Mouse (Mus musculus) cerebellum, postnatal 14 days (tissue): ENCODE data around the gene Atp5g2.
"Not testable (repeated sequence)": the region's sequence is repeated elsewhere in the genome, so short reads cannot be mapped to it uniquely, and the experiment has no call there.

Experiments used
- DNase-seq, 2 experiments: peaks; one replicate each; pipeline ENCODE4 v3.0.0; 2021; ENCODE audit warnings: mixed read lengths in 2 of 2

Atp5g2 gene

DNA sequence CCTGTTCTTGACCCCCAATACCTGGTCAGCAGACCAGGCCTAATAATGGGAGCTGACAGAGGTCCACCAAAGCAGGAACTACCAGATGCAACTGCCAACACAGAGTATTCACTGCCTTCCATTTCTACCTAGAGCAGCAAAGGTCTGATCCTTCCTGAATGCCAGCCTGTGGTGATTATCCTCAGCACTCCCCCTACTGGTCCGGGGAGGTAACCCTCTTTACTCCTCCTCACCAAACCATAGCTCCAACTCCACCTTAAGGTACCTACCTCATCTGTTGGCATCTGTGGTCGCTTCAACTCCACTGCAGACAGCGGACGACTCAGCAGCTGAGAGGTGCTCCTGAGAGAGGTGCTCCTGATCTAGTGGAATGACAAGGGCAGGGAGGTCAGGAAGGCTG is 6.7 kb downstream of the Atp5g2 start:
- DNase-seq: peak; percentile 76 to 84

DNA sequence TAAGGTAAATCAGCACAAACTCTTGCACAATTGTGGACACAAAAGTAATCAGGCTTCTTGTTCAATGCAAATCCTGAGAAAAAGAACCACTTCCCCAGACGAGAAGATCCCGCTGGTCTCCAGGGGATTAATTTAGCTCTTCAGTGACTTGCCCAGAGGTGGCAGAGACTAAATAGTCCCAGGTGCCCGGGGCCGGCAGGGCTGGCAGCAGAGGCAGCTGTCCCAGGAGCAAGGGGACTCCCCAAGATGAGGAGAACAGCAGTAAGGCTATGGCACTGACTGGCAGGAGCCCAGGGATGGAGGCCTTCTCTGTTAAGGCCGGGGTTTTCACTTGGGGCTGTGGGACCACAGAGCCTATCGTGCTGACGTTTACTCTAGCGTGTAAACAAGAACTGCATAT is 8.3 kb downstream of the Atp5g2 start:
- no peak for DNase-seq

DNA sequence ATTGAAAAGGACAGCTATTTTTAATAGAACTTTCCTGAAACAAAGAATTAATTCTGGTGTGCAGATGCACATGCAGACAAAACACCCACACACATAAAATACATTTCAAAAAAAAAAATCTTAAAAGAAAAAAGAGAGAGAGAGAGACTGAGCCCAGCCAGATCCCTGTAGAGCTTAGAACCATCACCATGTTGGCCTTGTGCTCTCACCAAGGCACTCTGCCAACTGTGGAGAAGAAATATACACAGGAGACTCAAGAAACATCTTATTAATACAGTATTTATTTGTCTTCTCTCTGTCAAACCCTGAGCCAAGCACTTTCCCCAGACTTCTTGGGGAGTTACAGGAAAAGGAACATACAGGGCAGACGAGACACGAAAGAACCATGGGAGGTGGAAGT is 9.6 kb downstream of the Atp5g2 start:
- DNase-seq: not testable (repeated sequence)

DNA sequence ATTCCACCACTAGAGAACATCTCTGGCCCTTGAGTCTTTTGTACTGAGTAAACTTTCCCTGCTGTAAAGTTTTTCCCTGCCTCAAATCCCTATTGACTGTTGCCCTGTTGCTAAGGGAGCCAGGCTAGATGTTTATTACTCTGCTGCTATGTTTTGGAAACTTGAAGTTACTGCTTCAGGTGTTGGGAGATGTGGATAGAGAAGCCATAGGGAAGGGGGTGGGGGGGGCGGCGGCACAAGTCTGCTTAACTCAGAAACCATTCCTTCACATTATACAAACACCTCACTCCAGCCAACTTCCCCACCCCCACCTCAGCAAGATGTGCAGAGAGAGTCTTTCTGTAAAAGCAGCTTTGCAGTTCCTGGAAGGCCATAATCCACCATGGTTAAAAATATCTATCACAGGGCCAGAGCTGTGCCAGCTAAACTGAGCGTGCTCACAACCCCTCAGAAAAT is 14.2 kb downstream of the Atp5g2 start:
- DNase-seq: no peak

DNA sequence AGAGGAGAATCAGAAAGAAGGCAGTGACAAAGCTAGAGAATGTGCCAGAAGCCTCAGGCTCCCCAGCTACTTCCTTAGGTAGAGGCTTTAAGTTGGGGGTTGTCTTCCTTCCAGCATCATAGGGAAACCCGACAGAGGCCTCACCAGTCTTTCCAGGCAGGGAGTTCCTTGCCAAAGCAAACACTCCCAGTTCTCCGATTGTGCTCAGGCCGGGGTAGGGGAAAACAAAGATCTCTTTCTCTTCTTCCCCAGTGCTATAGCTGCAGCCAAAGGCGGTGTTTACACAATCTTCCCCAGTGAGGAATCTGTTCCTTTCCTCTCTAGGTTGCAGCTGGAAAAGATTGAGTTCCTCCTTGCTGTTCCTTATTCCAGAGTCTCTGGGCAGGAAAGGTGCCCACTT is 15.5 kb downstream of the Atp5g2 start:
- no peak for DNase-seq

DNA sequence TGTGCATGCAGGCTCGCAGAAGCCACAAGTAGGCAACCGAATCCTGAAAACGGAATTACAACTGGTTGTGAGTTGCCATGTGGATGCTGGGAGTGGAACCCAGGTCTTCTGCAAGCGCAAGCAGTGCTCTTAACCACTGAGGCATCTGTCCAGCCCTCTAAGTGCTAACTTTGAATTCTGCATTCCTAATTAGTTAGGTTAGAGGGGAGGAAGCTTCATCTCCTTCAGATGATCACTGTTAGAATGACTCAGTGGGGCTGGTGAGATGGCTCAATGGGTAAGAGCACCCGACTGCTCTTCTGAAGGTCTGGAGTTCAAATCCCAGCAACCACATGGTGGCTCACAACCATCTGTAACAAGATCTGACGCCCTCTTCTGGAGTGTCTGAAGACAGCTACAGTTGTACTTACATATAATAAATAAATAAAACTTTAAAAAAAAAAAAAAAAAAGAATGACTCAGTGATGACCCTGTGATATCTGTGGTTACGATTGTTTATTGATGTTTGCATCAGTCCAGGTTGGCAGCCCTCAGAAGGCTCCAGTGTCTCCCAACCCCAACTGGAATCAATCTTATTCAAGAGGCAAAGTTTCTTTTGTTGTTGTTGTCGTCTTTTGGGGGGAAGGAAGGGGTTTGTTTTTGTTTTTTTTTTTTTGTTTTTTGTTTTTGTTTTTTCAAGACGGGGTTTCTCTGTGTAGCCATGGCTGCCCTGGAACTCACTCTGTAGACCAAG is 20.1 kb downstream of the Atp5g2 start:
- DNase-seq: not testable (repeated sequence)

DNA sequence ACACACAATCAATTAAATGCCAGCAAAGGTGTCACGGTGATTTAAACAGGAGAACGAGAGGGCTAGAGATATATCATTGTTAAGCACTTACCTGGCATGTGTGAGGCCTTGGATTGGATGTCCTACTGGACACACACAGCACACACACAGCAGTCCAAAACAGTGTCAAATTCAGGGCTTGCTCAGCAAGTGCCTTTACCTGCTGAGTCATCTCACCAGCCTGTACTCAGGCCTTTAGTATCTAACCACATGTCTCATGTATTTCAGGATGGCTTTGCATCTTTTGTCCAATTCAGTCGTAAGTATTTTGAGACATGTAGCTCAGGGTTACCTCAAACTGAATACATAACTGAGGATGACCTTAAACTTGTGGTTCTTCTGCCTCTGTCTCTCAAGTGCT is 21.0 kb downstream of the Atp5g2 start:
- DNase-seq: no peak

DNA sequence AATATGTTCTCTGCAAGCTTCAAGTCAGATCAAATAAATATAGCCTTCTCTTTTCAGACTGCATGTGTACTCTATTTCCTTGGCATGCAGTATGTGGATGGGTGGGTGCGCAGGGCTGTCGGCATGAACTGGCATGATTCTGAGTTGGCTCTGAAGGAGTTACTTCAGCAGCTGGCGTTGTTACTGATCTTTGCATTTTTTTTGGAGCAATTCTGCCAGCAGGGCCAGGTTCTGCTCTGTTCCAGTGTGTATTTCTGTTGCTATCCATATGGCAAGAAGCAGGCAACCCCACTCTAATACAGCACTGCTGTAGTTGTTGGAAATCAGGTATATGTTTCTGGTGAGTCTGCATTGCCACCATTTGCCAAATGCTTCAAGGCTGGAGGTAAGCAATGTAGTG is 36.3 kb downstream of the Atp5g2 start:
- DNase-seq: peak in 1 of 2 experiments; percentile 28

DNA sequence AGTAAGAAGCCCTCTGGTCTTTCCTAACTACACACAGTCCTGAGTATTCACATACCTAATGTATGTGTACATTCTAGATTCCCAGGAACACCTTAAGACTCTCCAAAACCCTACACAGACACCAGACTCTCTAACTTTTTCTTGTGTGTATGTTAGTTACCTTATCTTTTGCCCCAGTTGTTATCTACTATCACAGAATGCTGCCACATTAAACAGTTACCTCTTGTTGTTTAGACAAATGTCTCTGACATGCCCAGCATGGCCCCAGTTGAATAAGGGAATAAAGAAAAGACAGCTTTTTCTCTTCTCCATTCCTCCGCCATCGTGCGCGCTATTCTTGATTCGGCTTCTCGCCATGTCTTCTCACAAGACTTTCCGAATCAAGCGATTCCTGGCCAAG is 37.5 kb downstream of the Atp5g2 start:
- DNase-seq: no peak

DNA sequence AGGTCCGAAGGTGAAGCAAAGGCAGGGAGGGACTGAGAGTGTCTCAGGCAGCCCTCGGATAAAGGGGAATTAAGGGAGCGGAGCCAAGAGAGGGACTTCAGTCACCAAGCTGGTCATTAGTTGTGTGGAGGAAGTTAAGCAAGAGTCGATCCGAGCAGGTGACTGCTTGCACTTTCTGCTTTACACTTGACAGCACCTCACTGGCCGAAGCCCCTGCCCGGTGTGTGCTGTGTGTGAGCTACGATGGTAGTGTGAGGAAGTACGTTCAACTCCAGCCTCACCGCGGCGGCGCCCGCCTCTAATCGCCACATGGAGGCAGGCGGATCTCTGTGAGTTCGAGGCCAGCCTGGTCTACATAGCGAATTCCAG is 46.5 kb downstream of the Atp5g2 start:
- peak in 1 of 2 experiments; percentile 69 for DNase-seq

DNA sequence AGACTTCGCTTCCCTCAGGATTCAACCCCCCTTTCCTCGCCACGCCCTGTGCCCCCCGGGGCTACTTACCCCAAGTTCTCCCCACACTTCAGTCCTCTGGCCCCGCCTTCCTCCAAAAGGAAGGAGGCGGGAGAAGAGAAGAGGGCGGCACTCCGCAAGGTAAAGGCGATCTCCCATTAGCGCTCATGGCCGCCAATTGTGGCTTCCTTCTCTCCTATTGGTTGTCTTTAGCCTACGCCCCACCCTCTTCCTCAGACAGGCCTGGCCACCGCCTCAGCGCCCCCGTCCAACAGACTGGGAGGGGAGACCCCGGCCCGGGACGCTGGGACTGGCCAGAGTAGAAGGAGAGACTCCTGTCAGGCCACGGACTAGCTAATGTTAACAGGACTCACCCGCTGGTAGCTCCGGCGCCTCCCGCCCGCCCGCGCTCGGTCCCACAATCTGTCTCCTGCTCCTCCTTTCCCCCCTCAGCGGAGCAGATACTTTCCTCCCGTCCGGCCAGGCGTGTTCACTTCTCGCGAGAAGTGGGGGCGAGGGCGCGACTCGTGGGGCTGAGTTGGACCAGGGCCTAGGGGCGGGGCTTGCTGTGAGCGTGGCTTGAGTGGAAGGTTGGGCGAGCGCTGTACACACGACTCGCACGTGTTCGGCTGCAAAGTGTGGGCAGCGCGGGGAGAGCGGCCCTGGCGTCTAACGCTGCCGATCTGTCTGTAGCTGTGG is 47.0 kb downstream of the Atp5g2 start, which contains the start of the genes Gm28047 and Atf7:
Gene Gm28047, minus strand, starts transcription at position 98 of the 717 bp plus-strand sequence.
Gene Atf7, minus strand, starts transcription at position 495 of the 717 bp plus-strand sequence.
- peak; percentile 100 for DNase-seq

DNA sequence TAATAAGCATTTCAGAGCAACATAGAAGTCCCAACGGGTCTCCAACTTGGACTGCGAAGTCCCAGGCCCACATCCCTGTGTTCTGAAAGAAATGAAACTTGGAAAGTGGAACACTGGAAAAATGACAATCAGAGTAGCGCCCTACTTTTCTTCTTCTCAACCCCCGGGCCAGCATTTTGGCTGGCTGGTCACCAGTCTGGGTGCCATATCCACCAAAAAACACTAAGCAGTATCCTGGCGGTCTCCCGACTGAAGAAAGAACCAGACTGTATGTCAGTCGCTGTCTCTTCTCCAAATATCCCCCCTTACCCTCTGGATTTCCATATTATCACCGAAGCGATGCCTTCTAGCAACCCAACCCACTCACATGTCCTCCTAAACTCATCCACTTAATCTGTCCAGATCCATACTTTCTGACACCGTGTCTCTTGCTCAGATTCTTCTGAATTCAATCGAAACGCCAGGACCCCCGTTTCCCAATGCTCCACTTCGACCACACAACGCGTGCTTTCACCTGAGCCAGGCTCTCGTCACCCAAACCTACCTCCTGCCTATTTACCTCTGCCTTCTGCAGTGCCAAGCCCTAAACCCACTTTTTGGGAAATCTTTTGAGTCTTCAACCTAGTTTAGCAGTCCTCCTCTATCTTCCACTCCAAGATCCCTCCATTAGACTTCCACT is 47.7 kb downstream of the Atp5g2 start:
- peak; percentile 34 to 38 for DNase-seq

DNA sequence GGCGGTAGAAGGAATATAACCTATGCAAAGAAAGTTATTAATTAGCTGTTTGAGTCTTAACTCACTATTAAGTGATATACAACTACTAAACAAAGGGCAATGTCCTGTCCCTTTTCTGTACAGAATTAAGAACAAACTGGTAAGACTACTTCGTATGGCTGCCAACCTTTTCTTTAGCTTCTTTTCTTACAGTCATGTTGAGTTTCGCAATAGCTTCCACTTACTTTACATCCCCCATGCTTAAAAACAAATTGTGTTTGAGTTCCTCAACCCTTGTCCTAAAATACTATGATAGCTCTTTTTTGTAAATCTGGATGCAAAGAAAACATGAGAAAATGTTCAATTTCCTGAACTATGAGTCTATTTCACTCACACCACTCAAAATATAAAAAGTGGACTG is 49.0 kb downstream of the Atp5g2 start:
- no peak for DNase-seq

DNA sequence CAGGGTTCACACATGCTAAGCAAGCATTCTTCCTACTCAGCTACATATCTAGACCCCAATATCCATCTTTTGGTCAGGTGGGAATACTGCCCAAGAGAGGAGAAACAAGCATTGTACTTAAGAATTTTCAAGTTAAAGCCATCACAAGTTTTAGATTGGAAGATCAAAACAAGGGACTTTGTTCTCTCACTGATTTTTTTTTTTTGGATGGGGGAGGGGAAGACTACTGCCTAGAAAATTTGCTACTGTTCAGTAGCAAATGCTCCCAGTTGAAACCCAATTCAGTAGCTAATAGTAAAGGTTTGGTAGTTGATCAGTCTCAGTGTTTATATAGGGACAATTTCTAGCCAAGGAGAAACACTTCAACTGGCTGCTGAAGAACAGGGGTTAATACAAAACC is 49.6 kb downstream of the Atp5g2 start:
- DNase-seq: no peak

DNA sequence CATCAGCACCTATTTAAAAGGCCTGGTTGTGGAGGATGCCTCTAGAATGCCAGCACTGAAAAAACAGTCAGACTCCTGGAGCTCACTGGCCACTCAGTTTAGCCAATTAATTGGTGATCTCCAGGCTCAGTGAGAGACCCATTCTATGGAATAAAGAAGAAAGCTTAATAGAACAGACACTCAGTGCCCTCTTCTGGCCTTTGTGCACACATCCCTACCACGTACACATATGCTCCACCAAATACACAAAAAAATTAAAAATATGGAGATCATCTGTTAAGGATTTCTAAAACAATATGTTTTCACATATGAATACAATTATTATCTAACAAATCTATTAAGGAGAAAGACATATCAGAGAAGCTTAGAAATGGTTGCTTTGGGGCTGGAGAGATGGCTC is 51.4 kb downstream of the Atp5g2 start:
- peak in 1 of 2 experiments; percentile 15 for DNase-seq

DNA sequence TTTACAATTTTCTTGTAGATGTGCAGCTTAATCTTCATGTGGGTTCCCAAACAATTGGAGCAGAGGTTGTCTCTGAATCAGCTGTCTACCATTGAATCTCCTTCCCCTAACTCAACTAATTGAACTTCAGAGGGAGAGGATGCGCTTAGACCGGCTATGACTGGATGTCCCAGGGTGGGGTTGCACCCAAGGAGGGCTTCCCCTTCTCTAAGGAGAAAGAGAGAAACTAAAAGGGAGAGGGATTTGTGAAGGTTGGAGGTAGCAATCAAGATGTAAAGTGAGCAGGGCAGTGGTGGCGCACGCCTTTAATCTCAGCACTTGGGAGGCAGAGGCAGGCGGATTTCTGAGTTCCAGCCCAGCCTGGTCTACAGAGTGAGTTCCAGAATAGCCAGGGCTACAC is 52.7 kb downstream of the Atp5g2 start:
- no peak for DNase-seq

DNA sequence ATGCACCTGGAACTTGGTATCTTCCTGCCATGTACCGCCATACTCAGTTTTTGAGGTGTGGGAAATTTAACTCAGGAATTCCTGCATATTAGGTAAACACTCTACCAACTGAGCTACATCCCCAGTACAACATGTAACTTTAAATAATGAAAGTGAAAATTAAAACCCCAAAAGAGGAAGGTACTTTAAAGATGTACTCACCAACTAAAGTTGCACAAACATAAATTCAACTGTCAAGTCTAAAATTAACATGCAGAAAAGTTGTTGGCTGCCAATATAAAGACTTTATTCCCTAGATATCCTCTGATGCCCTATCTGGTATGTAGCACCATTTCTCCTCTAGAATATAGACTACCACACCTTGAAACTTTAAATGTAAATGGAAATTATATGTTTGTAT is 54.5 kb downstream of the Atp5g2 start:
- no peak for DNase-seq

DNA sequence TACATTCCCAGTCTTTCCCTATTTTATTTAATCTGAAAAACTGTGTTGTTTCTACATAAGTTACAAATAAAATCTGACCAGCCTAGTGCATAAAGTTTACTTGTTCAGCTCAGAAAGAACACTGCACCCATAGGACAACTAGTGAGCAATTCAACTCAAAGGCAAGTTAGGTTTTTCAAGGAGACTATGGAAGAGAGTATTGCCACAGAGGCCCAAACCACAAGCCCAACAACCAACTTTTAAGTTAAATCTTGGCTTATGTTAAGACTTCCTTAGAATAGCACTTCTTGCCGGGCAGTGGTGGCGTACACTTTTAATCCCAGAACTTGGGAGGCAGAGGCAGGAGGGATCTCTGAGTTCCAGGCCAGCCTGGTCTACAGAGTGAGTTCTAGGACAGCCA is 56.0 kb downstream of the Atp5g2 start:
- no peak for DNase-seq

DNA sequence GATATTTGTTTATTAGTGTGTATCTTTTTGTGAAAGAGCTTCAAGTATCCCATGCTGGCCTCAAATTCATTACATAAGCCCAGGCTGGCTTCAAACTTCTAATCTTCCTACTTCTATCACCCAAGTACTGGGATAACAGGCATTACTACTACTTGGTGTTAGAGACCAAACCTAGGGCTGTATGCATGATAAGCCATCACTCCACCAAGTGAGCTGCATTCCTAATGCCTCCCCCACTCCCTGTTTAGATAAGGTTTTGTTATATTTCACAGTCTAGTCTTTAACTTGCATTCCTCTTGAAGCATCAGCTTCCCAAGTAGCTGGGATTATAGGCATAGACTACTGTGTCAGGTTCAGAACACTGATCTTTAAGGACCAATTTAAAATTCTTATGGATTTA is 57.9 kb downstream of the Atp5g2 start:
- DNase-seq: no peak

DNA sequence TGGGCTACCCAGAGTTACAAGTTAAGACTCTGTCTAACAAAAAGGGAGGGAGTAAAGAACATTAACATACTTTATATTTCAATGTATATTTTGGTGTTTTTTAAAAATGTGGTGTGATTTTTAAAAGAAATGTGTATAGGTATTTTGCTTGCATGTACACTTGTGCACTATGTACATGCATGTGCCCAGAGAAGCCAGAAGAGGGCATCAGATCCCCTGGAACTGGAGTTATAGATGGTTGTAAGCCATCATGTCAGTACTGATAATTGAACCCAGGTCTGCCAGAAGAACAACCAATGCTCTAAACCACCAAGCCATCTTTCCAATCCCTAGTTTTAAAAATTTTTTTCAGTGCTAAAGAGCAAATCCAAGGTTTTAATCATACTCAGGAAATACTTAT is 59.2 kb downstream of the Atp5g2 start:
- no peak for DNase-seq
